ENCODE assay signal across 9 mouse cellular contexts in the genomic region with DNA sequence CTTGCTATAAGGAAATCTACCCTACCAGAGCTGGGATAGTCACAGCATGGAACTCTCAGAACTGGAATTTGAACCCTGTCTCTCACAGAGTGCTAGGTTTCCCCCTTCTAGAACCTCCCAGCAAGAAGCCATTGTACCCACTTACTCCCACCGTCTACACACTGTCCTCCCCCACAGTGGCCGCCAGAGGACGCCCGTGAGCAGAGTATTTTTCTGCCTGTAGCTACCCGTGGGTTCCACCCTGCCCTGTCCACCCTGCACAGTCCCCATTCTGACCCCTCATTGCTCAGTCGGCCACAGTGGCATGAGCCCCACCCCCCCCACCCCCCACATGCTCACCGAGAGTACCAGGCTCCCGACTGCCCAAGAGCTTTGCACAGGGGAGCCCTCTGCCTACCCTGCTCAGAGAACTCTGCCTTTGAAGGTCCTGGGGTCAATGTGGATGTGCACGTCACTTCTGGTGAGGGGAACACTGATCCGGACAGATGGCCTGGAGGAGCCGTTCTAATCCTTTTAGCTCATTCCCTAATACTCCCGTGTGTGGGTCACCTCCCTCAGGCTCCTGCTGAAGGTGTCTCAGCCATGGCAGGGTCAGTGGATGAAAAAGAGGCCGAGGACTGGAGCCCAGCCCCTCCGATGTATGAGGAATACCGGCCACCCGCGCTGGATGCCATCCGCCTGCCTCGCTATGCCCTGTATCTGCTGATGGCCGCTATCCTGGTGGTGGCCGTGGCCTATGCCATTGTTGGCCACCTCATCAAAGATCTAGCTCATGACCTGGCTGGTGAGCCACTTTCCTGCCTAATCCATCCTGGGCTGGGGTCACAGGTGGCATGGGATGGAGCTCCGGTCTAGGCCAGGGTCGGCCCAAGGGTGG. TPM values are rescaled to one million over a fixed set of nuclear protein-coding genes. Genes with fewer than 3 reads are reported as not detected.
DNase-seq lines count a peak whose midpoint lies in the region; ATAC-seq and TF ChIP-seq lines count a peak whose summit lies in the region.
"Had no signal": no experiment of that assay in that cellular context is flagged by ENCODE, and none has a peak within 500 bp of the region (broad histone marks: within the 10 kb centered on the region; RNA-seq: fewer than 3 reads in every experiment).

No protein-coding gene starts in this region.

- peak; percentile 87 for DNase-seq in B cell, adult 2 months
- peak; percentile 66 for DNase-seq in T-cell, adult 2 months (ENCODE audit: low spot score)
- DNase-seq in embryo, embryonic 9.5 days (ENCODE audit: extremely low spot score): peak; percentile 75
- peak; percentile 75 for DNase-seq in heart, adult 8-10 months (ENCODE audit: low spot score)
- peak; percentile 81 for DNase-seq in kidney, adult 2 months
- peak in 1 of 3 experiments; percentile 41 for DNase-seq in liver, embryonic 14.5 days (ENCODE audit: low read depth in 3 of 3, low spot score in 3 of 3)
- DNase-seq in neural tube, embryonic 10.5 days (ENCODE audit: extremely low spot score, low spot score): peak; percentile 73
- DNase-seq in thymus, adult 2 months: peak; percentile 76

- WGBS in kidney, adult 2 months: 48% methylated on average over 23 of the region's 23 CpGs
- 55% methylated on average over 23 of the region's 23 CpGs for WGBS in liver, embryonic 14.5 days (ENCODE audit: insufficient replicate concordance)
- WGBS in thymus, adult 2 months: 67% methylated on average over 23 of the region's 23 CpGs

- no peak overlapping the region for H3K4me2 ChIP-seq in liver, embryonic 14.5 days (ENCODE audit: low read depth)

- peak; percentile 91 for TF ChIP-seq CTCF in kidney, adult 2 months (conservative IDR thresholded peaks at IDR 0.05; ENCODE audit: insufficient read depth, insufficient read length, low read depth, low read length)
- TF ChIP-seq CTCF in liver, embryonic 14.5 days (IDR thresholded peaks at IDR 0.05; ENCODE audit: low read depth): peak; percentile 96
- peak; percentile 85; the same call in 1 of the 2 replicates for TF ChIP-seq CTCF in thymus, adult 2 months (IDR thresholded peaks at IDR 0.05; ENCODE audit: borderline replicate concordance, control insufficient read depth, extremely low read depth, insufficient read depth, low read length, poor library complexity)

- H3K27ac ChIP-seq in kidney, adult 2 months (ENCODE audit: insufficient read depth, low read depth, low read length): no peak overlapping the region
- H3K27ac ChIP-seq in liver, embryonic 14.5 days: no peak overlapping the region
- H3K27ac ChIP-seq in thymus, adult 2 months (ENCODE audit: control insufficient read depth, insufficient read depth, low read length): no peak overlapping the region

- TF ChIP-seq POLR2A in kidney, adult 2 months (IDR thresholded peaks at IDR 0.05; ENCODE audit: low read depth, low read length): no peak
- no peak for TF ChIP-seq POLR2A in thymus, adult 2 months (IDR thresholded peaks at IDR 0.05; ENCODE audit: control insufficient read depth, extremely low read depth, insufficient read depth, low read length, poor library complexity)

- peak; percentile 35; the same call in 1 of the 2 replicates for ATAC-seq in liver, embryonic 14.5 days (ENCODE audit: insufficient read depth)

- H3K4me3 ChIP-seq in kidney, adult 2 months (ENCODE audit: insufficient read depth, low read depth, low read length): no peak overlapping the region
- H3K4me3 ChIP-seq in liver, embryonic 14.5 days (ENCODE audit: insufficient read depth in 1 of 2, low read depth in 2 of 2, low read length in 2 of 2): no peak overlapping the region
- no peak overlapping the region for H3K4me3 ChIP-seq in thymus, adult 2 months (ENCODE audit: control insufficient read depth, insufficient read depth, low read length)
- H3K4me3 ChIP-seq: erythroblast, embryonic 14.5 days had no signal

- peaks cover 23% of the 10 kb centered on the region; the same call in 1 of the 2 replicates for H3K4me1 ChIP-seq in kidney, adult 2 months (ENCODE audit: control insufficient read depth, insufficient read depth, low read length)
- peaks cover 9 to 10% of the 10 kb centered on the region in 2 experiments for H3K4me1 ChIP-seq in liver, embryonic 14.5 days (replicated peaks; ENCODE audit: control insufficient read depth in 2 of 2, insufficient read depth in 2 of 2, low read length in 1 of 2)
- H3K4me1 ChIP-seq in thymus, adult 2 months (replicated peaks; ENCODE audit: control insufficient read depth, insufficient read depth, low read length): peaks cover 24% of the 10 kb centered on the region

- no peaks in the 10 kb centered on the region for H3K27me3 ChIP-seq in kidney, adult 2 months (replicated peaks; ENCODE audit: control insufficient read depth, insufficient read depth, low read length)
- no peaks in the 10 kb centered on the region for H3K27me3 ChIP-seq in liver, embryonic 14.5 days (ENCODE audit: control insufficient read depth, insufficient read depth, low read length)
- no peaks in the 10 kb centered on the region for H3K27me3 ChIP-seq in thymus, adult 2 months (ENCODE audit: control insufficient read depth, insufficient read depth, low read length)

- TF ChIP-seq EP300 in liver, embryonic 14.5 days (IDR thresholded peaks at IDR 0.05; ENCODE audit: low read depth): no peak

- no peaks in the 10 kb centered on the region for H3K36me3 ChIP-seq in kidney, adult 2 months (ENCODE audit: control insufficient read depth, insufficient read depth, low read length)
- H3K36me3 ChIP-seq in liver, embryonic 14.5 days (replicated peaks; ENCODE audit: control insufficient read depth, insufficient read depth, low read depth): peaks cover 11% of the 10 kb centered on the region
- H3K36me3 ChIP-seq in thymus, adult 2 months (ENCODE audit: control insufficient read depth, insufficient read depth, low read length): peaks cover 10% of the 10 kb centered on the region

- no peaks in the 10 kb centered on the region for H3K9me3 ChIP-seq in liver, embryonic 14.5 days (ENCODE audit: control insufficient read depth, low read length)

- no peak overlapping the region for H3K9ac ChIP-seq in liver, embryonic 14.5 days (replicated peaks)

RNA-seq across cellular contexts. Expression of a gene that starts 1.2 kb away (rescaled TPM):
- total RNA-seq in heart, adult 8-10 months (2022): under 1 TPM in 2 of 4 experiments, not detected in 2; 0.50 to 0.72 TPM
- 1.0 and 2.8 TPM in 2 replicates for polyA plus RNA-seq in kidney, adult 2 months (2012; rRNA removed)
- 0.78 and 0.90 TPM in 2 replicates for polyA plus RNA-seq in liver, embryonic 14.5 days (2012; rRNA removed)
- polyA plus RNA-seq in liver, embryonic 14.5 days (2014; fragmentation: Nextera tagmentation; extraction: Ambion mirVana): 0.21 and 0.36 TPM in 2 replicates
- 7.5 and 8.4 TPM in 2 replicates for polyA plus RNA-seq in thymus, adult 2 months (2012; rRNA removed)

RNA-seq across cellular contexts. Expression of a gene that starts 2.8 kb away (rescaled TPM):
- total RNA-seq in heart, adult 8-10 months (2022): 1 to 10 TPM; 1.4 to 2.4 (median 1.9) TPM
- polyA plus RNA-seq in kidney, adult 2 months (2012; rRNA removed): 693 and 694 TPM in 2 replicates
- 1.6 and 1.9 TPM in 2 replicates for polyA plus RNA-seq in liver, embryonic 14.5 days (2012; rRNA removed)
- polyA plus RNA-seq in liver, embryonic 14.5 days (2014; fragmentation: Nextera tagmentation; extraction: Ambion mirVana): 1.7 and 1.8 TPM in 2 replicates
- polyA plus RNA-seq in thymus, adult 2 months (2012; rRNA removed): 49.7 and 51.1 TPM in 2 replicates
- polyA plus RNA-seq: erythroblast, embryonic 14.5 days had no signal

RNA-seq across cellular contexts. Expression of a gene that starts 5.8 kb away (rescaled TPM):
- 1 to 10 TPM in 2 of 4 experiments, under 1 TPM in 2; 0.73 to 1.3 (median 1.0) TPM for total RNA-seq in heart, adult 8-10 months (2022)
- 2.1 and 2.3 TPM in 2 replicates for polyA plus RNA-seq in kidney, adult 2 months (2012; rRNA removed)
- polyA plus RNA-seq in liver, embryonic 14.5 days (2012; rRNA removed): 1.0 and 1.7 TPM in 2 replicates
- polyA plus RNA-seq in liver, embryonic 14.5 days (2014; fragmentation: Nextera tagmentation; extraction: Ambion mirVana): 0.37 and 0.47 TPM in 2 replicates
- polyA plus RNA-seq in thymus, adult 2 months (2012; rRNA removed): 4.1 and 5.3 TPM in 2 replicates

RNA-seq across cellular contexts. Expression of a gene that starts 5.8 kb away (rescaled TPM):
- total RNA-seq in heart, adult 8-10 months (2022): 10 to 100 TPM; 49.1 to 55.0 (median 53.8) TPM
- polyA plus RNA-seq in kidney, adult 2 months (2012; rRNA removed): 60.6 and 79.8 TPM in 2 replicates
- 29.8 and 32.2 TPM in 2 replicates for polyA plus RNA-seq in liver, embryonic 14.5 days (2012; rRNA removed)
- 35.0 and 39.7 TPM in 2 replicates for polyA plus RNA-seq in liver, embryonic 14.5 days (2014; fragmentation: Nextera tagmentation; extraction: Ambion mirVana)
- polyA plus RNA-seq in thymus, adult 2 months (2012; rRNA removed): 119 and 123 TPM in 2 replicates

RNA-seq across cellular contexts. Expression of a gene that starts 11.7 kb away (rescaled TPM):
- 10 to 100 TPM; 25.9 to 39.0 (median 32.2) TPM for total RNA-seq in heart, adult 8-10 months (2022)
- polyA plus RNA-seq in kidney, adult 2 months (2012; rRNA removed): 41.1 and 49.8 TPM in 2 replicates
- 73.1 and 86.2 TPM in 2 replicates for polyA plus RNA-seq in liver, embryonic 14.5 days (2012; rRNA removed)
- 80.5 and 85.2 TPM in 2 replicates for polyA plus RNA-seq in liver, embryonic 14.5 days (2014; fragmentation: Nextera tagmentation; extraction: Ambion mirVana)
- 181 and 201 TPM in 2 replicates for polyA plus RNA-seq in thymus, adult 2 months (2012; rRNA removed)

Comparison
In these comparisons a context has a peak if more than half of its experiments do, and no peak if none do; other contexts are left out.
1. RNA of a gene that starts 2.8 kb away (polyA plus RNA-seq): 693 to 694 TPM in kidney, adult 2 months and 49.7 to 51.1 TPM in thymus, adult 2 months; 1.6 to 1.9 TPM in liver, embryonic 14.5 days; every median in the first group is over 10 times any median in the second.
2. Peak in every context shown above with its lines, with median percentiles within 50 percentile points of each other: CTCF ChIP-seq.